Mouse (Mus musculus): ENCODE measurements around the gene Sult6b2. TPM values are rescaled to one million over a fixed set of nuclear protein-coding genes. Genes with fewer than 3 reads are reported as not detected.

Gene Sult6b2
- not detected in 2 replicates for polyA plus RNA-seq (2012; rRNA removed)

DNA sequence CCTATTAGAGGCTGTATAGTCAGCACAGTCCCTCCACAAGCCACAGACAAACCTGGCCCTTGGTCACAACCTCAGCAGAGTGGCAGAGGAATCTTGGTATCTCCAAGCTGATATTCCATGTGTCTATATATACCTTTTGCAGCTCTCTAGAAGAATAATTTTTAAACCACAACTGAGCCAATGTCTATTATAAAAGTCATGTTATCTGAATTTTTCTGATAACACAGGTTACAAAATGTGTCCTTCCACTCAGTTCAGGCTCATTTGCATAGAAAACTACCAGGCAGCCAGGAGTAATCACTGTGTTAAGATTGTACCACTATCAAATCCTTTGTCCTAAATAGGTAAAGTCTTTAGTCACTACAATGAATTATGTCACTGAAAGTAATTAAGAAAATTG, at the start of gene Sult6b2:
Sult6b2 (minus strand) TSS at position 101 of the 400 bp plus-strand sequence.

DNA sequence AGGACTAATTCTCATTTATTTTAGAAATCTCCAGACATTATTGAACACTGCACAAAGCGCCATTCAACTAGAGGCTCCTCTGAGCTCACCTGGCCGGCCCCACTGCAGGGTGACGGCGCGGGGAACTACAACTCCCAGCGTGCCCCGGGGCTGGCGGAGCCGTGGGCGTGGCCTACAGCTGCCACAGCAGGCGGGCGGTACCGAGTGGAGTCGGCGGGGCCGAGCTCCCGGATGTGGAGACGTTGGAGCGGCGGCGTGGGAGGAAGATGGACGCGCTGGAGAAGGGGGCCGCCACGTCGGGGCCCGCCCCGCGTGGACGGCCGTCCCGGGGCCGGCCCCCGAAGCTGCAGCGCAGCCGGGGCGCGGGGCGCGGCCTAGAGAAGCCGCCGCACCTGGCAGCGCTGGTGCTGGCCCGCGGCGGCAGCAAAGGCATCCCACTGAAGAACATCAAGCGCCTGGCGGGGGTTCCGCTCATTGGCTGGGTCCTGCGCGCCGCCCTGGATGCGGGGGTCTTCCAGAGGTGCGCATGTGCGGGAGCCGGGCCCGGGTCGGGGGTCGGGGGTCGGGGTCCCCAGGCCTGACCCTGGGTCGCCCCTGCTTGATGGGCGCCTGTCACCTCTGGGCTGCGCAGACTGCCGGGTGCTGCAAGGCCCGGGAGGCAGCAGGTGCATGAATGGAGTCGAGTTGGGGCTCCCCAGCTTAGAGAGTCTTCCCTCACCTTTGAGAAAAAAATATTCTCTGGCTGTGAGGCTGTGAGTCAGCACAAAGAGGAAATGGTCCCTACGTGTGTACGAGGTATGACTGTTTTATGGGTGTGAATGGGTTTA, 47.6 kb downstream of the Sult6b2 start, which contains the start of gene Cmas:
Cmas (plus strand) TSS at position 180 of the 827 bp plus-strand sequence.

Other genes with a start within 250 kb of the Sult6b2 start
- 6.4 and 7.3 TPM in 2 replicates for gene Kcnj8, start 232.9 kb downstream of the Sult6b2 start, polyA plus RNA-seq (2012; rRNA removed)
- gene Abcc9, start 102.2 kb downstream of the Sult6b2 start, polyA plus RNA-seq (2012; rRNA removed) = 0.96 and 2.4 TPM in 2 replicates
- gene Cmas, start 47.8 kb downstream of the Sult6b2 start, polyA plus RNA-seq (2012; rRNA removed) = 8.7 and 9.9 TPM in 2 replicates
- gene St8sia1, start 159.9 kb upstream of the Sult6b2 start, polyA plus RNA-seq (2012; rRNA removed) = 0.04 TPM in 1 of 2 replicates, not detected in the other